Mouse (Mus musculus) CH12.LX (cell line): ENCODE results near the gene Ncam2. TPM values are rescaled to one million over a fixed set of nuclear protein-coding genes. Genes with fewer than 3 reads are reported as not detected.

ENCODE experiments used
- DNase-seq: peaks from one replicate; pipeline ENCODE4 v3.0.0-alpha.2; 2013; ENCODE audit errors: extremely low read depth
- H3K27ac ChIP-seq: 2 replicates; pipeline ENCODE4 v1.5.1; 2012; ENCODE audit warnings: low read depth, mild to moderate bottlenecking, control low read depth, moderate library complexity; ENCODE audit not compliant: insufficient read depth
- H3K27me3 ChIP-seq: replicated peaks from 2 replicates; pipeline ENCODE3; 2012; ENCODE audit warnings: inconsistent platforms
- H3K36me3 ChIP-seq, 2 experiments: replicated peaks in 1 of 2; 2 replicates each; pipeline versions ENCODE3 to v1.6.1; 2012; ENCODE audit warnings: inconsistent platforms in 1 of 2, low read length in 1 of 2, mild to moderate bottlenecking in 1 of 2, mixed read lengths in 1 of 2, moderate library complexity in 1 of 2; ENCODE audit not compliant: control insufficient read depth in 1 of 2, insufficient read depth in 1 of 2
- H3K4me1 ChIP-seq, 2 experiments: 2 replicates each; pipeline ENCODE4 v1.6.1; 2012; ENCODE audit warnings: inconsistent platforms in 1 of 2, moderate library complexity in 1 of 2; ENCODE audit not compliant: insufficient read depth in 2 of 2, control insufficient read depth in 1 of 2
- H3K4me2 ChIP-seq: 2 replicates; pipeline ENCODE4 v1.6.1; 2012; ENCODE audit warnings: low read depth, mild to moderate bottlenecking, control low read depth; ENCODE audit not compliant: poor library complexity, insufficient read depth, severe bottlenecking
- H3K4me3 ChIP-seq, 3 experiments: fragments of 150-350 bp in 1 of 3; sonication (generic) in 1 of 3; replicated peaks in 1 of 3; 2 replicates each; pipeline versions ENCODE3 to v1.5.1; 2011 to 2012; ENCODE audit warnings: low read depth in 2 of 3, low read length in 2 of 3, mild to moderate bottlenecking in 2 of 3, moderate library complexity in 2 of 3, control low read depth in 1 of 3, improper control_type of control experiment in 1 of 3, inconsistent platforms in 1 of 3, mixed read lengths in 1 of 3; ENCODE audit not compliant: poor library complexity in 1 of 3
- H3K79me2 ChIP-seq: replicated peaks from 2 replicates; pipeline ENCODE4 v1.6.1; 2012; ENCODE audit warnings: mild to moderate bottlenecking, moderate library complexity; ENCODE audit not compliant: control insufficient read depth, poor library complexity, insufficient read depth, severe bottlenecking; ENCODE audit errors: extremely low read depth
- H3K9ac ChIP-seq: 2 replicates; pipeline ENCODE4 v1.6.1; 2012; ENCODE audit warnings: low read depth, mild to moderate bottlenecking, control low read depth, moderate library complexity; ENCODE audit not compliant: insufficient read depth
- H3K9me3 ChIP-seq: replicated peaks from 2 replicates; pipeline ENCODE3; 2012; ENCODE audit warnings: low read length, inconsistent platforms, mixed read lengths
- CHD1 ChIP-seq: IDR thresholded peaks from 2 replicates; pipeline ENCODE4 v1.6.1; 2012; ENCODE audit warnings: low read depth, low read length, improper control_type of control experiment, inconsistent platforms
- CTCF ChIP-seq, 2 experiments: IDR thresholded peaks in 1 of 2; conservative IDR thresholded peaks in 1 of 2; 2 replicates each; pipeline ENCODE4 v1.5.1; 2011 to 2012; ENCODE audit warnings: low read depth in 2 of 2, low read length in 2 of 2, improper control_type of control experiment in 1 of 2, inconsistent platforms in 1 of 2, mild to moderate bottlenecking in 1 of 2, moderate library complexity in 1 of 2
- ETS1 ChIP-seq: conservative IDR thresholded peaks from 2 replicates; pipeline ENCODE4 v1.6.1; 2012; ENCODE audit warnings: low read depth, mild to moderate bottlenecking, inconsistent platforms, low read length, improper control_type of control experiment, moderate library complexity
- GABPA ChIP-seq: IDR thresholded peaks from 2 replicates; pipeline ENCODE4 v1.6.1; 2012; ENCODE audit warnings: low read depth, low read length, improper control_type of control experiment, inconsistent platforms; ENCODE audit not compliant: insufficient replicate concordance
- IRF4 ChIP-seq: IDR thresholded peaks from 2 replicates; pipeline ENCODE4 v1.6.1; 2014; ENCODE audit warnings: low read depth, mild to moderate bottlenecking, inconsistent platforms, low read length, improper control_type of control experiment
- JUN ChIP-seq: IDR thresholded peaks from 2 replicates; pipeline ENCODE4 v1.6.1; 2011; ENCODE audit warnings: low read depth, mild to moderate bottlenecking, low read length, improper control_type of control experiment, moderate library complexity; ENCODE audit not compliant: insufficient read depth
- JUND ChIP-seq: conservative IDR thresholded peaks from 2 replicates; pipeline ENCODE4 v1.6.1; 2011; ENCODE audit warnings: low read depth, low read length, improper control_type of control experiment
- MAFK ChIP-seq: IDR thresholded peaks from 2 replicates; pipeline ENCODE4 v1.6.1; 2011; ENCODE audit warnings: low read length, improper control_type of control experiment; ENCODE audit not compliant: insufficient replicate concordance
- MEF2A ChIP-seq: IDR thresholded peaks from 2 replicates; pipeline ENCODE4 v1.6.1; 2014; ENCODE audit warnings: low read depth, mild to moderate bottlenecking, inconsistent platforms, low read length, improper control_type of control experiment, borderline replicate concordance
- MYC ChIP-seq: IDR thresholded peaks from 2 replicates; pipeline ENCODE4 v1.6.1; 2011; ENCODE audit warnings: low read depth, mild to moderate bottlenecking, improper control_type of control experiment, low read length
- NRF1 ChIP-seq: IDR thresholded peaks from 2 replicates; pipeline ENCODE4 v1.6.1; 2014; ENCODE audit warnings: low read depth, mild to moderate bottlenecking, inconsistent platforms, low read length, improper control_type of control experiment, moderate library complexity
- PAX5 ChIP-seq: IDR thresholded peaks from 2 replicates; pipeline ENCODE4 v1.6.1; 2012; ENCODE audit warnings: low read length, inconsistent platforms, mixed read lengths
- POLR2A ChIP-seq: IDR thresholded peaks from 2 replicates; pipeline ENCODE4 v1.6.1; 2011; ENCODE audit warnings: low read depth, mild to moderate bottlenecking, improper control_type of control experiment, low read length
- POLR2AphosphoS2 ChIP-seq: IDR thresholded peaks from 2 replicates; pipeline ENCODE4 v1.6.1; 2011; ENCODE audit warnings: low read depth, low read length, improper control_type of control experiment
- RAD21 ChIP-seq: IDR thresholded peaks from 2 replicates; pipeline ENCODE4 v1.6.1; 2011; ENCODE audit warnings: low read depth, mild to moderate bottlenecking, low read length, improper control_type of control experiment, moderate library complexity
- SIN3A ChIP-seq: IDR thresholded peaks from 2 replicates; pipeline ENCODE4 v1.6.1; 2012; ENCODE audit warnings: low read length, improper control_type of control experiment, inconsistent platforms
- SMC3 ChIP-seq: IDR thresholded peaks from 2 replicates; pipeline ENCODE4 v1.6.1; 2011; ENCODE audit warnings: low read depth, low read length, improper control_type of control experiment
- TCF12 ChIP-seq: IDR thresholded peaks from 2 replicates; pipeline ENCODE4 v1.6.1; 2014; ENCODE audit warnings: low read depth, mild to moderate bottlenecking, inconsistent platforms, low read length, improper control_type of control experiment
- USF1 ChIP-seq: IDR thresholded peaks from 2 replicates; pipeline ENCODE4 v1.6.1; 2014; ENCODE audit warnings: low read depth, mild to moderate bottlenecking, inconsistent platforms, low read length, improper control_type of control experiment
- USF2 ChIP-seq: conservative IDR thresholded peaks from 2 replicates; pipeline ENCODE4 v1.6.1; 2011; ENCODE audit warnings: low read depth, low read length, improper control_type of control experiment
- ZKSCAN1 ChIP-seq: IDR thresholded peaks from 2 replicates; pipeline ENCODE4 v1.6.1; 2012; ENCODE audit warnings: low read depth, inconsistent platforms, low read length, improper control_type of control experiment, borderline replicate concordance
- dilution Hi-C: fragments of 300-500 bp; cut with MboI; formaldehyde crosslinking; loops from 2 replicates; pipeline ENCODE4 v1.14.3; 2020; ENCODE audit warnings: low sequenced_read_pairs; ENCODE audit not compliant: extremely low pct_unique_long_range_greater_than_20kb, extremely low pct_ligation_motif_present
- in situ Hi-C: fragments of 300-500 bp; cut with MboI; formaldehyde crosslinking; loops from 3 replicates; pipeline ENCODE4 v1.14.3; 2019; ENCODE audit warnings: low sequenced_read_pairs, low pct_ligation_motif_present, low pct_unique_long_range_greater_than_20kb, mixed read lengths
- polyA plus RNA-seq: library from polyadenylated mRNA; unstranded; fragments of >175 nt; gene quantifications from 2 replicates; pipeline ENCODE4 v1.2.1, GENCODE M21; 2012; ENCODE audit warnings: low read depth; ENCODE audit not compliant: insufficient read length
- total RNA-seq, 2 experiments: library from RNA; depleted of rRNA; stranded (reverse); fragments of 300-350 nt in 1 of 2; fragments of >200 nt in 1 of 2; gene quantifications; 2 replicates each; pipeline ENCODE4 v1.2.3; 2012 to 2014

Gene Ncam2
- total and polyA plus RNA-seq, 3 experiments = not detected

DNA sequence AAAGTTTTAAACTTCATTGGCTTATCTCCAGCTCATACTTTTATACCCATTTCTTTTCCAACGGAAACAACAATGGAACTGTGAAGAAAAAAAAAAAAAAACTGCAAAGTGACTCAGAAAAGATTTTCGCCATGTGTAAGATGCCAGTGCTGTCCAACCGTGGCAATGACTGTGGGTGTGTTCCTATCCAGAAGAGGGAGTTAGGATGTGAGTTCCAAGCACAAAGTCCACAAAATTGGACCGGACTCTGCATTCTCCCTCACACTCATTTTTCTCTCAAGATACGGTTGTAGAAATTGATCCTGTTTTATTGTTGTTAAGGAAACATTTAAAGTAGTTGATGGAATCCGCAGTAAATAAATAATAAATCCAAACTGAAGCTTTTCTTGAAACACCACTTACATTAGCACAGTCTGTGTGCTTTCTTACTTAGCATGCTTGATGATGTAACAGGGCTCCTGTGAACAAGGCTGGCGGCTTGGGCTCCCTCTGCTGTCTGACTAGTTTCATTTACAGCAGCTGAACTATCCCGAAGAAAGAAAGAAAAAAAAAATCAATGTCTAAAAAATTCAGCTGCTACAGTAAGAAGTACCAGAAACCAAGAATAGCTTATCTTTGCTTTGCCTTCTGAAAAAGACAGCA, 25.1 kb upstream of the Ncam2 start:
- H3K4me3 ChIP-seq = no peak overlapping the region
- TF ChIP-seq GABPA = no peak
- no peak for TF ChIP-seq ETS1
- TF ChIP-seq, all 38 proteins: peak for 0
- Histone ChIP-seq H3K27me3 (no peaks in the 10 kb centered on the region), H3K36me3 (no peaks in the 10 kb centered on the region), H3K79me2 (no peaks in the 10 kb centered on the region), H3K4me1 (no peaks in the 10 kb centered on the region), H3K9ac (no peak overlapping the region), H3K9me3 (peaks cover 44% of the 10 kb centered on the region), H3K27ac (no peak overlapping the region), H3K4me2 (no peak overlapping the region)
- in situ Hi-C loops = no loop called here
- dilution Hi-C loops = no loop called here
- no peak for DNase-seq

DNA sequence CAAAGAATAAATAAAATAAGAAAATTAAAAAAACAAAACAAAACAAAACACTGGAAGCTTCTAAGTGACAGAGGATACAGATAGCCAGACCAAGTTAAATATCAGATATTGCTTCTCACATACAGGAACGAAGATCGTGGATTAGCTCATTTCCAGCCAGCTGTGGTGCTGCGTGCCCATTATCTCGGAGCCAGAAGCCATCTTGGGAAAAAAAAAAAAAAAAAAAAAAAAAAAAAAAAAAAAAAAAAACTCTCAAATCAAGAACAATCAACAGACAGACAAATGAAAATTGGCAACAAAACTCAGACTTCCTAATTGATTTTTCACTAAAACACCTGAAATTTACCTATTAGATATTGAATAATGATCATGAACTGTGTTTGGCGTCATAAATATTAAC, 20.7 kb upstream of the Ncam2 start:
- Histone ChIP-seq H3K27me3 (no peaks in the 10 kb centered on the region), H3K79me2 (no peaks in the 10 kb centered on the region), H3K9me3 (peaks cover 33% of the 10 kb centered on the region), H3K27ac (no peak overlapping the region), H3K4me1 (no peaks in the 10 kb centered on the region), H3K4me2 (no peak overlapping the region), H3K4me3 (no peak overlapping the region), H3K36me3 (no peaks in the 10 kb centered on the region), H3K9ac (no peak overlapping the region)
- in situ Hi-C loops (no loop called here), dilution Hi-C loops (no loop called here)
- no peak for DNase-seq
- TF ChIP-seq MAFK = no peak
- TF ChIP-seq POLR2A = no peak
- TF ChIP-seq USF2 = no peak
- TF ChIP-seq JUN = no peak
- TF ChIP-seq SIN3A = no peak
- TF ChIP-seq ZKSCAN1 = no peak
- no peak for TF ChIP-seq IRF4
- no peak for TF ChIP-seq USF1
- TF ChIP-seq RAD21 = no peak
- no peak for TF ChIP-seq ETS1
- no peak for TF ChIP-seq CHD1
- no peak for TF ChIP-seq CTCF (conservative IDR thresholded peaks at IDR 0.05 in 1 of 2, IDR thresholded peaks at IDR 0.05 in 1 of 2; ENCODE audit: low read depth in 2 of 2, low read length in 2 of 2)
- TF ChIP-seq MYC = no peak
- no peak for TF ChIP-seq POLR2AphosphoS2
- no peak for TF ChIP-seq SMC3
- no peak for TF ChIP-seq NRF1
- TF ChIP-seq MEF2A = no peak
- no peak for TF ChIP-seq JUND
- TF ChIP-seq PAX5 = no peak
- no peak for TF ChIP-seq TCF12
